Mouse (Mus musculus): Measurements from ENCODE around the gene Cfap73.

The Cfap73 gene

GRCm38 (mm10) chr5:120634131-120634530 is at the start of gene Cfap73:
Gene Cfap73 (minus strand): TSS chr5:120634235.
- DNase-seq = no peak

- DNase-seq = no peak
These were observed 49.1 kb upstream of the Cfap73 start for GRCm38 (mm10) chr5:120682982-120683771.

- no peak for DNase-seq
These were observed 46.9 kb upstream of the Cfap73 start for GRCm38 (mm10) chr5:120680918-120681317.

- peak; percentile 56 for DNase-seq
These were observed 45.9 kb upstream of the Cfap73 start for GRCm38 (mm10) chr5:120679676-120680555.

GRCm38 (mm10) chr5:120677516-120677915 is 43.5 kb upstream of the Cfap73 start:
- peak; percentile 24 for DNase-seq

- no peak for DNase-seq
These were observed 40.5 kb upstream of the Cfap73 start for GRCm38 (mm10) chr5:120674229-120675145.

- peak; percentile 56 for DNase-seq
These were observed 39.6 kb upstream of the Cfap73 start for GRCm38 (mm10) chr5:120673626-120674025.

GRCm38 (mm10) chr5:120671865-120672264 is 37.8 kb upstream of the Cfap73 start:
- no peak for DNase-seq

GRCm38 (mm10) chr5:120670132-120670531 is 36.1 kb upstream of the Cfap73 start:
- DNase-seq = no peak

- no peak for DNase-seq
These were observed 34.7 kb upstream of the Cfap73 start for GRCm38 (mm10) chr5:120668761-120669160.

- DNase-seq = no peak
These were observed 30.9 kb upstream of the Cfap73 start for GRCm38 (mm10) chr5:120664888-120665287.

GRCm38 (mm10) chr5:120660816-120661215 is 26.8 kb upstream of the Cfap73 start:
- no peak for DNase-seq

GRCm38 (mm10) chr5:120656281-120656751 is 22.3 kb upstream of the Cfap73 start:
- no peak for DNase-seq

- no peak for DNase-seq
These were observed 19.8 kb upstream of the Cfap73 start for GRCm38 (mm10) chr5:120653873-120654272.

- DNase-seq = no peak
These were observed 19.1 kb upstream of the Cfap73 start for GRCm38 (mm10) chr5:120652915-120653701.

- no peak for DNase-seq
These were observed 17.2 kb upstream of the Cfap73 start for GRCm38 (mm10) chr5:120651230-120651629.

GRCm38 (mm10) chr5:120649938-120650337 is 15.9 kb upstream of the Cfap73 start:
- no peak for DNase-seq

GRCm38 (mm10) chr5:120649374-120649933 is 15.4 kb upstream of the Cfap73 start:
- DNase-seq = no peak

GRCm38 (mm10) chr5:120648569-120649373 is 14.7 kb upstream of the Cfap73 start, which contains the start of gene Rasal1:
Gene Rasal1 (plus strand): TSS chr5:120648812.
- peak; percentile 40 for DNase-seq

GRCm38 (mm10) chr5:120647814-120648491 is 13.9 kb upstream of the Cfap73 start:
- DNase-seq = no peak

Data from cerebellum, adult 11 months (tissue).